Mouse (Mus musculus) c-Kit-negative CD71-positive TER-119-positive erythroid progenitor cells, embryonic 14.5 days (primary cell): Measurements from ENCODE around the gene Rxra.

Experiments used
- DNase-seq: peaks from one replicate; pipeline ENCODE4 v3.0.0-alpha.2; 2013; ENCODE audit warnings: low read depth, low spot score

The Rxra gene

GRCm38 (mm10) chr2:27670746-27671145 is 5.5 kb upstream of the Rxra start:
- DNase-seq = no peak

GRCm38 (mm10) chr2:27671633-27672091 is 4.6 kb upstream of the Rxra start:
- no peak for DNase-seq

GRCm38 (mm10) chr2:27676478-27677325 is 462 bp downstream of the Rxra start:
- no peak for DNase-seq

- DNase-seq = no peak
Observed at GRCm38 (mm10) chr2:27677411-27678310, 1.4 kb downstream of the Rxra start.

GRCm38 (mm10) chr2:27678331-27678730 is 2.1 kb downstream of the Rxra start:
- DNase-seq = no peak

- DNase-seq = no peak
Observed at GRCm38 (mm10) chr2:27678836-27679480, 2.7 kb downstream of the Rxra start.

GRCm38 (mm10) chr2:27679621-27680025 is 3.4 kb downstream of the Rxra start:
- DNase-seq = no peak

- DNase-seq = no peak
Observed at GRCm38 (mm10) chr2:27680058-27680457, 3.8 kb downstream of the Rxra start.

- DNase-seq = no peak
Observed at GRCm38 (mm10) chr2:27680595-27680994, 4.4 kb downstream of the Rxra start.

GRCm38 (mm10) chr2:27681426-27681825 is 5.2 kb downstream of the Rxra start:
- DNase-seq = no peak

- no peak for DNase-seq
Observed at GRCm38 (mm10) chr2:27682096-27682495, 5.9 kb downstream of the Rxra start.

GRCm38 (mm10) chr2:27684017-27684657 is 7.9 kb downstream of the Rxra start:
- DNase-seq = no peak

GRCm38 (mm10) chr2:27685917-27686316 is 9.7 kb downstream of the Rxra start:
- DNase-seq = no peak

- DNase-seq = no peak
Observed at GRCm38 (mm10) chr2:27686335-27686734, 10.1 kb downstream of the Rxra start.

GRCm38 (mm10) chr2:27687041-27687440 is 10.8 kb downstream of the Rxra start:
- DNase-seq = no peak

GRCm38 (mm10) chr2:27687973-27688372 is 11.7 kb downstream of the Rxra start:
- no peak for DNase-seq

GRCm38 (mm10) chr2:27690714-27691113 is 14.5 kb downstream of the Rxra start:
- DNase-seq = no peak

- no peak for DNase-seq
Observed at GRCm38 (mm10) chr2:27691139-27691720, 15.0 kb downstream of the Rxra start.

- no peak for DNase-seq
Observed at GRCm38 (mm10) chr2:27692608-27693007, 16.4 kb downstream of the Rxra start.

GRCm38 (mm10) chr2:27693684-27694083 is 17.4 kb downstream of the Rxra start:
- no peak for DNase-seq

GRCm38 (mm10) chr2:27699574-27699973 is 23.3 kb downstream of the Rxra start:
- no peak for DNase-seq
